7 mouse cellular contexts compared by ENCODE assay signal in genomic region chr8:85037366-85037680, GRCm38 (mm10). TPM values are rescaled to one million over a fixed set of nuclear protein-coding genes. Genes with fewer than 3 reads are reported as not detected.
DNase-seq lines count a peak whose midpoint lies in the region; ATAC-seq and TF ChIP-seq lines count a peak whose summit lies in the region.

No protein-coding gene starts in this region.

- ATAC-seq in lung, postnatal 0 days = peak; percentile 23
- ATAC-seq in embryonic facial prominence, embryonic 13.5 days (ENCODE audit: insufficient number of reproducible peaks, insufficient read depth, low FRiP score, low TSS enrichment, low read depth) = peak; percentile 70
- peak; percentile 13; the same call in 1 of the 2 replicates for ATAC-seq in intestine, postnatal 0 days
- peak; percentile 66 for ATAC-seq in neural tube, embryonic 14.5 days (ENCODE audit: low read depth)

- H3K9me3 ChIP-seq in lung, postnatal 0 days (ENCODE audit: low read length) = no peaks in the 10 kb centered on the region
- no peaks in the 10 kb centered on the region for H3K9me3 ChIP-seq in embryonic facial prominence, embryonic 13.5 days
- no peaks in the 10 kb centered on the region for H3K9me3 ChIP-seq in intestine, postnatal 0 days (ENCODE audit: control insufficient read depth)
- no peaks in the 10 kb centered on the region for H3K9me3 ChIP-seq in neural tube, embryonic 14.5 days (ENCODE audit: control insufficient read depth, low read length)

- H3K4me1 ChIP-seq in lung, postnatal 0 days (ENCODE audit: insufficient read depth, low read depth, low read length) = peaks cover 3% of the 10 kb centered on the region
- peaks cover 37% of the 10 kb centered on the region for H3K4me1 ChIP-seq in embryonic facial prominence, embryonic 13.5 days
- H3K4me1 ChIP-seq in intestine, postnatal 0 days (replicated peaks; ENCODE audit: control insufficient read depth, insufficient read depth, low read length) = peaks cover 5% of the 10 kb centered on the region; the same call in 1 of the 2 replicates
- peaks cover 24% of the 10 kb centered on the region for H3K4me1 ChIP-seq in neural tube, embryonic 14.5 days (ENCODE audit: control insufficient read depth, insufficient read depth, low read length)

- H3K36me3 ChIP-seq in lung, postnatal 0 days (ENCODE audit: insufficient read depth, low read length) = no peaks in the 10 kb centered on the region
- H3K36me3 ChIP-seq in embryonic facial prominence, embryonic 13.5 days = peaks cover 42% of the 10 kb centered on the region
- peaks cover 20% of the 10 kb centered on the region for H3K36me3 ChIP-seq in intestine, postnatal 0 days (ENCODE audit: control insufficient read depth, insufficient read depth)
- H3K36me3 ChIP-seq in neural tube, embryonic 14.5 days (ENCODE audit: control insufficient read depth, insufficient read depth, low read length) = peaks cover 12% of the 10 kb centered on the region

- DNase-seq in lung, postnatal 0 days (ENCODE audit: low spot score) = no peak
- no peak for DNase-seq in lung, postnatal 10 days
- no peak for DNase-seq in Muller cell, postnatal 12 days (ENCODE audit: inconsistent ontology term)
- no peak for DNase-seq in natural killer cell, adult 2 months (ENCODE audit: low spot score in 2 of 2)

- TF ChIP-seq EP300 in lung, postnatal 0 days (IDR thresholded peaks at IDR 0.05) = no peak

- H3K4me2 ChIP-seq in lung, postnatal 0 days (replicated peaks; ENCODE audit: low read depth, low read length) = peak overlapping the region; percentile 96
- peak overlapping the region; percentile 80 for H3K4me2 ChIP-seq in embryonic facial prominence, embryonic 13.5 days
- peak overlapping the region; percentile 94 for H3K4me2 ChIP-seq in intestine, postnatal 0 days (replicated peaks; ENCODE audit: low read depth)
- peak overlapping the region; percentile 96 for H3K4me2 ChIP-seq in neural tube, embryonic 14.5 days (ENCODE audit: low read depth, low read length)

- H3K27ac ChIP-seq in lung, postnatal 0 days (ENCODE audit: low read length) = peak overlapping the region; percentile 94
- H3K27ac ChIP-seq in embryonic facial prominence, embryonic 13.5 days = peak overlapping the region; percentile 100
- peak overlapping the region; percentile 96 for H3K27ac ChIP-seq in intestine, postnatal 0 days (ENCODE audit: low read depth, low read length)
- peak overlapping the region; percentile 96 for H3K27ac ChIP-seq in neural tube, embryonic 14.5 days (ENCODE audit: low read depth, low read length)

- TF ChIP-seq CTCF in lung, postnatal 0 days (IDR thresholded peaks at IDR 0.05) = no peak
- TF ChIP-seq CTCF in intestine, postnatal 0 days (IDR thresholded peaks at IDR 0.05; ENCODE audit: low read depth) = no peak

- peak overlapping the region; percentile 81 for H3K4me3 ChIP-seq in lung, postnatal 0 days (ENCODE audit: low read depth, low read length)
- peak overlapping the region; percentile 81 for H3K4me3 ChIP-seq in embryonic facial prominence, embryonic 13.5 days
- H3K4me3 ChIP-seq in intestine, postnatal 0 days (ENCODE audit: low read depth, low read length) = peak overlapping the region; percentile 88
- peak overlapping the region; percentile 77 for H3K4me3 ChIP-seq in neural tube, embryonic 14.5 days (ENCODE audit: low read depth, low read length)

- no peaks in the 10 kb centered on the region for H3K27me3 ChIP-seq in lung, postnatal 0 days (replicated peaks; ENCODE audit: insufficient read depth, low read length)
- no peaks in the 10 kb centered on the region for H3K27me3 ChIP-seq in embryonic facial prominence, embryonic 13.5 days
- no peaks in the 10 kb centered on the region for H3K27me3 ChIP-seq in intestine, postnatal 0 days (replicated peaks; ENCODE audit: control insufficient read depth, insufficient read depth, low read length)
- H3K27me3 ChIP-seq in neural tube, embryonic 14.5 days (ENCODE audit: control insufficient read depth, insufficient read depth, low read length) = no peaks in the 10 kb centered on the region

- 2% methylated on average over 14 of the region's 14 CpGs for WGBS in lung, postnatal 0 days
- WGBS in embryonic facial prominence, embryonic 13.5 days = 0% methylated on average over 14 of the region's 14 CpGs
- WGBS in intestine, postnatal 0 days = under 1% methylated on average over 14 of the region's 14 CpGs
- 0% methylated on average over 14 of the region's 14 CpGs for WGBS in neural tube, embryonic 14.5 days

- H3K9ac ChIP-seq in lung, postnatal 0 days (replicated peaks; ENCODE audit: low read depth) = peak overlapping the region; percentile 76
- peak overlapping the region; percentile 95 for H3K9ac ChIP-seq in embryonic facial prominence, embryonic 13.5 days
- peak overlapping the region; percentile 89 for H3K9ac ChIP-seq in intestine, postnatal 0 days (ENCODE audit: low read depth, low read length)
- peak overlapping the region; percentile 87 for H3K9ac ChIP-seq in neural tube, embryonic 14.5 days (replicated peaks; ENCODE audit: low read depth, low read length)

RNA-seq across cellular contexts. Expression of gene Tnpo2, which starts 0.6 kb away (rescaled TPM):
- polyA plus RNA-seq in lung, postnatal 0 days (2015; fragmentation: Nextera tagmentation; extraction: Ambion mirVana) = 16.4 and 18.0 TPM in 2 replicates
- 30.1 and 43.4 TPM in 2 replicates for polyA plus RNA-seq in embryonic facial prominence, embryonic 13.5 days (2015; fragmentation: Nextera tagmentation; extraction: Ambion mirVana)
- polyA plus RNA-seq in intestine, postnatal 0 days (2015; fragmentation: Nextera tagmentation; extraction: Ambion mirVana) = 9.8 and 10.9 TPM in 2 replicates
- 30.8 and 45.8 TPM in 2 replicates for polyA plus RNA-seq in neural tube, embryonic 14.5 days (2014; fragmentation: Nextera tagmentation; extraction: Ambion mirVana)

RNA-seq across cellular contexts. Expression of gene Trir, which starts 10.7 kb away (rescaled TPM):
- 116 and 126 TPM in 2 replicates for polyA plus RNA-seq in lung, postnatal 0 days (2015; fragmentation: Nextera tagmentation; extraction: Ambion mirVana)
- 133 and 146 TPM in 2 replicates for polyA plus RNA-seq in embryonic facial prominence, embryonic 13.5 days (2015; fragmentation: Nextera tagmentation; extraction: Ambion mirVana)
- 121 and 122 TPM in 2 replicates for polyA plus RNA-seq in intestine, postnatal 0 days (2015; fragmentation: Nextera tagmentation; extraction: Ambion mirVana)
- polyA plus RNA-seq in neural tube, embryonic 14.5 days (2014; fragmentation: Nextera tagmentation; extraction: Ambion mirVana) = 153 and 161 TPM in 2 replicates

RNA-seq across cellular contexts. Expression of gene Asna1, which starts 12.2 kb away (rescaled TPM):
- 80.9 and 83.1 TPM in 2 replicates for polyA plus RNA-seq in lung, postnatal 0 days (2015; fragmentation: Nextera tagmentation; extraction: Ambion mirVana)
- 126 and 139 TPM in 2 replicates for polyA plus RNA-seq in embryonic facial prominence, embryonic 13.5 days (2015; fragmentation: Nextera tagmentation; extraction: Ambion mirVana)
- polyA plus RNA-seq in intestine, postnatal 0 days (2015; fragmentation: Nextera tagmentation; extraction: Ambion mirVana) = 98.4 and 105 TPM in 2 replicates
- polyA plus RNA-seq in neural tube, embryonic 14.5 days (2014; fragmentation: Nextera tagmentation; extraction: Ambion mirVana) = 119 and 128 TPM in 2 replicates

RNA-seq across cellular contexts. Expression of gene Fbxw9, which starts 22.5 kb away (rescaled TPM):
- 34.8 and 35.6 TPM in 2 replicates for polyA plus RNA-seq in lung, postnatal 0 days (2015; fragmentation: Nextera tagmentation; extraction: Ambion mirVana)
- polyA plus RNA-seq in embryonic facial prominence, embryonic 13.5 days (2015; fragmentation: Nextera tagmentation; extraction: Ambion mirVana) = 36.7 and 38.2 TPM in 2 replicates
- 22.1 and 25.8 TPM in 2 replicates for polyA plus RNA-seq in intestine, postnatal 0 days (2015; fragmentation: Nextera tagmentation; extraction: Ambion mirVana)
- 57.0 and 66.3 TPM in 2 replicates for polyA plus RNA-seq in neural tube, embryonic 14.5 days (2014; fragmentation: Nextera tagmentation; extraction: Ambion mirVana)

RNA-seq across cellular contexts. Expression of gene Best2, which starts 23.0 kb away (rescaled TPM):
- not detected in 2 replicates for polyA plus RNA-seq in lung, postnatal 0 days (2015; fragmentation: Nextera tagmentation; extraction: Ambion mirVana)
- 0.14 TPM in 1 of 2 replicates, not detected in the other for polyA plus RNA-seq in embryonic facial prominence, embryonic 13.5 days (2015; fragmentation: Nextera tagmentation; extraction: Ambion mirVana)
- 0.66 TPM in 1 of 2 replicates, not detected in the other for polyA plus RNA-seq in intestine, postnatal 0 days (2015; fragmentation: Nextera tagmentation; extraction: Ambion mirVana)
- 0.12 TPM in 1 of 2 replicates, not detected in the other for polyA plus RNA-seq in neural tube, embryonic 14.5 days (2014; fragmentation: Nextera tagmentation; extraction: Ambion mirVana)

Comparison
In these comparisons a context has a peak if more than half of its experiments do, and no peak if none do; other contexts are left out.
1. ATAC-seq: peak in every context shown above with its lines; median percentile 70 in embryonic facial prominence, embryonic 13.5 days; 66 in neural tube, embryonic 14.5 days; 23 in lung, postnatal 0 days; 13 in intestine, postnatal 0 days.